Mouse (Mus musculus): ENCODE data around the gene Brd4.

Brd4 gene

GRCm38 (mm10) chr17:32284262-32285137 lies at the start of gene Brd4:
TSS of gene Brd4 (minus strand) at chr17:32284722.
- peak; percentile 82 to 87 for DNase-seq (ENCODE audit: low spot score in 2 of 2)

GRCm38 (mm10) chr17:32333675-32334303 lies 49.3 kb upstream of the Brd4 start:
- no peak for DNase-seq (ENCODE audit: low spot score in 2 of 2)

GRCm38 (mm10) chr17:32327501-32327900 lies 43.0 kb upstream of the Brd4 start:
- DNase-seq (ENCODE audit: low spot score in 2 of 2) = no peak

- DNase-seq (ENCODE audit: low spot score in 2 of 2) = no peak
Observed at GRCm38 (mm10) chr17:32322809-32323208, 38.3 kb upstream of the Brd4 start.

GRCm38 (mm10) chr17:32321836-32322235 lies 37.3 kb upstream of the Brd4 start:
- DNase-seq (ENCODE audit: low spot score in 2 of 2) = no peak

- no peak for DNase-seq (ENCODE audit: low spot score in 2 of 2)
Observed at GRCm38 (mm10) chr17:32321390-32321734, 36.8 kb upstream of the Brd4 start.

- peak; percentile 99 for DNase-seq (ENCODE audit: low spot score in 2 of 2)
Observed at GRCm38 (mm10) chr17:32320597-32321389, 36.3 kb upstream of the Brd4 start, which contains the start of gene Akap8. TSS of gene Akap8 (minus strand) at chr17:32321238.

- no peak for DNase-seq (ENCODE audit: low spot score in 2 of 2)
Observed at GRCm38 (mm10) chr17:32319950-32320349, 35.4 kb upstream of the Brd4 start.

GRCm38 (mm10) chr17:32317708-32318107 lies 33.2 kb upstream of the Brd4 start:
- DNase-seq (ENCODE audit: low spot score in 2 of 2) = no peak

GRCm38 (mm10) chr17:32317032-32317431 lies 32.5 kb upstream of the Brd4 start:
- DNase-seq (ENCODE audit: low spot score in 2 of 2) = no peak

- DNase-seq (ENCODE audit: low spot score in 2 of 2) = no peak
Observed at GRCm38 (mm10) chr17:32315560-32315959, 31.0 kb upstream of the Brd4 start.

- DNase-seq (ENCODE audit: low spot score in 2 of 2) = no peak
Observed at GRCm38 (mm10) chr17:32313892-32314291, 29.4 kb upstream of the Brd4 start.

- DNase-seq (ENCODE audit: low spot score in 2 of 2) = no peak
Observed at GRCm38 (mm10) chr17:32312801-32313200, 28.3 kb upstream of the Brd4 start.

GRCm38 (mm10) chr17:32307963-32308362 lies 23.4 kb upstream of the Brd4 start:
- no peak for DNase-seq (ENCODE audit: low spot score in 2 of 2)

GRCm38 (mm10) chr17:32298125-32298524 lies 13.6 kb upstream of the Brd4 start:
- no peak for DNase-seq (ENCODE audit: low spot score in 2 of 2)

GRCm38 (mm10) chr17:32295901-32296300 lies 11.4 kb upstream of the Brd4 start:
- DNase-seq (ENCODE audit: low spot score in 2 of 2) = no peak

- no peak for DNase-seq (ENCODE audit: low spot score in 2 of 2)
Observed at GRCm38 (mm10) chr17:32295160-32295559, 10.6 kb upstream of the Brd4 start.

- no peak for DNase-seq (ENCODE audit: low spot score in 2 of 2)
Observed at GRCm38 (mm10) chr17:32285138-32285670, 682 bp upstream of the Brd4 start.

- DNase-seq (ENCODE audit: low spot score in 2 of 2) = peak; percentile 28 to 37
Observed at GRCm38 (mm10) chr17:32283771-32284221, 726 bp downstream of the Brd4 start.

- no peak for DNase-seq (ENCODE audit: low spot score in 2 of 2)
Observed at GRCm38 (mm10) chr17:32283341-32283740, 1.2 kb downstream of the Brd4 start.

- no peak for DNase-seq (ENCODE audit: low spot score in 2 of 2)
Observed at GRCm38 (mm10) chr17:32281611-32282310, 2.8 kb downstream of the Brd4 start.
